ENCODE assay signal across 35 mouse cellular contexts in genomic region chr9:112510716-112511115, GRCm38 (mm10).
"Had no signal": no experiment of that assay in that cellular context is flagged by ENCODE, and none has a peak within 500 bp of the region (broad histone marks: within the 10 kb centered on the region; RNA-seq: fewer than 3 reads in every experiment).

No protein-coding gene starts in this region.

- H3K36me3 ChIP-seq: heart, embryonic 10.5 days; heart, embryonic 12.5 days; heart, embryonic 13.5 days; heart, embryonic 15.5 days; hindbrain, embryonic 10.5 days; hindbrain, embryonic 12.5 days; hindbrain, embryonic 15.5 days; intestine, embryonic 15.5 days; kidney, embryonic 15.5 days had no signal

- H3K9ac ChIP-seq: heart, embryonic 12.5 days; heart, embryonic 13.5 days; heart, embryonic 15.5 days; hindbrain, embryonic 12.5 days; hindbrain, embryonic 14.5 days; hindbrain, embryonic 15.5 days; intestine, embryonic 15.5 days; kidney, embryonic 15.5 days had no signal

- H3K9me3 ChIP-seq: heart, embryonic 10.5 days; heart, embryonic 12.5 days; heart, embryonic 13.5 days; heart, embryonic 15.5 days; hindbrain, embryonic 10.5 days; hindbrain, embryonic 12.5 days; hindbrain, embryonic 15.5 days; intestine, embryonic 15.5 days; kidney, embryonic 15.5 days had no signal

- DNase-seq: heart, postnatal 10 days; heart, postnatal 14 days; heart, postnatal 36 days; heart, postnatal 4 days; kidney, adult 11 months; kidney, adult 18-20 months; kidney, adult 2 months; kidney, adult 8-10 months; kidney, adult 9 months; kidney, postnatal 10 days; kidney, postnatal 14 days; kidney, postnatal 25 days; kidney, postnatal 36 days; kidney, postnatal 4 days; layer of hippocampus, adult 9-11 months; layer of hippocampus, postnatal 36 days had no signal

- ATAC-seq: hindbrain, embryonic 16.5 days; hindbrain, postnatal 0 days; inflammation-experienced regulatory T-cells, adult 6 months; intestine, embryonic 15.5 days; intestine, embryonic 16.5 days; intestine, postnatal 0 days had no signal

- H3K4me2 ChIP-seq: heart, embryonic 11.5 days; heart, embryonic 12.5 days; heart, embryonic 13.5 days; heart, embryonic 15.5 days; hindbrain, embryonic 12.5 days; hindbrain, embryonic 14.5 days; hindbrain, embryonic 15.5 days; intestine, embryonic 15.5 days; kidney, embryonic 15.5 days had no signal

- H3K27ac ChIP-seq: heart, embryonic 10.5 days; heart, embryonic 13.5 days; heart, embryonic 15.5 days; hindbrain, embryonic 10.5 days; hindbrain, embryonic 12.5 days; hindbrain, embryonic 14.5 days; hindbrain, embryonic 15.5 days; hindbrain, postnatal 0 days; intestine, embryonic 15.5 days; kidney, embryonic 15.5 days; kidney, postnatal 0 days; layer of hippocampus, adult 2 months; left cerebral cortex, adult 2 months had no signal

- H3K4me1 ChIP-seq: heart, embryonic 10.5 days; heart, embryonic 12.5 days; heart, embryonic 13.5 days; heart, embryonic 15.5 days; hindbrain, embryonic 10.5 days; hindbrain, embryonic 12.5 days; hindbrain, embryonic 15.5 days; intestine, embryonic 15.5 days; kidney, embryonic 15.5 days had no signal

- H3K27me3 ChIP-seq: heart, embryonic 12.5 days; heart, embryonic 13.5 days; heart, embryonic 15.5 days; hindbrain, embryonic 12.5 days; hindbrain, embryonic 15.5 days; intestine, embryonic 15.5 days; kidney, embryonic 15.5 days had no signal

- H3K4me3 ChIP-seq: heart, embryonic 10.5 days; heart, embryonic 12.5 days; heart, embryonic 13.5 days; heart, embryonic 15.5 days; hindbrain, embryonic 10.5 days; hindbrain, embryonic 12.5 days; hindbrain, embryonic 15.5 days; intestine, embryonic 15.5 days; kidney, embryonic 15.5 days; layer of hippocampus, adult 2 months; left cerebral cortex, adult 2 months had no signal
